ENCODE assay signal across 9 mouse cellular contexts in the genomic region with DNA sequence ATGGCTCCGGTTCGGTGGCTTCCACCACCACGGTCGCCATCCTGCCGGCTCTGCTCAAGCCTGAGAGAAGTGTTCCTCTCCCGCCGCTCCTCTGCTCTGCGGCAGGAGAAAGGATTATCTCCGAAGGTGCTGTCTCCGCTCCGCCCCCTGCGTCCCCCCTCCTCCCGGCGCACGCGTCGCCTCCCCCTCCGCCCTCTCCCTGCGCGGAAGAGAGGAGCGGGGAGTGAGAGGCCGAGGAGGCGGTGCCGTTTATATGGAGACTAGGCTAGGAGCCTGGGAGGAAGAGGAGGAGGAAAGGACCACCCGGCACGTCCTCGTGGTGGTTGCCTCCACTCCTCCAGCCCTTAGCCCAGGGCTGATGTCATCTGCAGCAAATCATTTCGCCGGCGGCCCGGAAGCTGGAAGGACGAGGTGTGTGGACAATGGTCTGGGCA. TPM values are rescaled to one million over a fixed set of nuclear protein-coding genes. Genes with fewer than 3 reads are reported as not detected.
A peak's percentile ranks its signal among the peaks of the same experiment; 100 is the strongest.
DNase-seq lines count a peak whose midpoint lies in the region; ATAC-seq and TF ChIP-seq lines count a peak whose summit lies in the region.
"Had no signal": no experiment of that assay in that cellular context is flagged by ENCODE, and none has a peak within 500 bp of the region (broad histone marks: within the 10 kb centered on the region; RNA-seq: fewer than 3 reads in every experiment).

A gene (minus strand): TSS at position 93 of the 434 bp plus-strand sequence.

- DNase-seq in spleen, adult 2 months (ENCODE audit: low read depth in 1 of 2, low spot score in 2 of 2): no peak
- no peak for DNase-seq in spleen, postnatal 4 days (ENCODE audit: low spot score in 2 of 2)
- peak; percentile 71 for DNase-seq in embryo, embryonic 11.5 days (ENCODE audit: low read depth, low spot score)
- peak; percentile 78 for DNase-seq in limb, embryonic 10.5 days (ENCODE audit: low spot score)

- no peak for TF ChIP-seq POLR2A in spleen, adult 2 months (IDR thresholded peaks at IDR 0.05; ENCODE audit: low read depth, low read length)

- ATAC-seq in granulocyte monocyte progenitor cell, adult 5-6 weeks (replicated peaks; ENCODE audit: poor library complexity, severe bottlenecking): peak; percentile 33
- ATAC-seq in intestine, postnatal 0 days: peak; percentile 66
- ATAC-seq in midbrain, embryonic 13.5 days: peak; percentile 91
- peak; percentile 83 for ATAC-seq in stomach, embryonic 16.5 days (ENCODE audit: insufficient read depth, low FRiP score)

- H3K36me3 ChIP-seq in spleen, adult 2 months (ENCODE audit: control insufficient read depth, insufficient read depth, low read length): no peaks in the 10 kb centered on the region
- H3K36me3 ChIP-seq in intestine, postnatal 0 days (ENCODE audit: control insufficient read depth, insufficient read depth): no peaks in the 10 kb centered on the region
- H3K36me3 ChIP-seq in limb, embryonic 10.5 days: no peaks in the 10 kb centered on the region
- H3K36me3 ChIP-seq in midbrain, embryonic 13.5 days: 0 out of 2 replicates have a peak, but pooled peaks cover 2% of the 10 kb centered on the region
- no peaks in the 10 kb centered on the region for H3K36me3 ChIP-seq in stomach, embryonic 16.5 days (ENCODE audit: control insufficient read depth, insufficient read depth, low read length)

- no peak for TF ChIP-seq CTCF in spleen, adult 2 months (IDR thresholded peaks at IDR 0.05; ENCODE audit: extremely low read depth, insufficient read depth, insufficient read length, insufficient replicate concordance)
- no peak for TF ChIP-seq CTCF in intestine, postnatal 0 days (IDR thresholded peaks at IDR 0.05; ENCODE audit: low read depth)

- no peaks in the 10 kb centered on the region for H3K9me3 ChIP-seq in intestine, postnatal 0 days (ENCODE audit: control insufficient read depth)
- H3K9me3 ChIP-seq in limb, embryonic 10.5 days (replicated peaks): no peaks in the 10 kb centered on the region
- no peaks in the 10 kb centered on the region for H3K9me3 ChIP-seq in midbrain, embryonic 13.5 days
- H3K9me3 ChIP-seq in stomach, embryonic 16.5 days (replicated peaks; ENCODE audit: control insufficient read depth, low read length): no peaks in the 10 kb centered on the region

- peaks cover 14% of the 10 kb centered on the region for H3K27me3 ChIP-seq in spleen, adult 2 months (ENCODE audit: control insufficient read depth, insufficient read depth, low read length)
- peaks cover 11% of the 10 kb centered on the region; the same call in 1 of the 2 replicates for H3K27me3 ChIP-seq in intestine, postnatal 0 days (replicated peaks; ENCODE audit: control insufficient read depth, insufficient read depth, low read length)
- 0 out of 2 replicates have a peak, but pooled peaks cover 4% of the 10 kb centered on the region for H3K27me3 ChIP-seq in limb, embryonic 10.5 days (ENCODE audit: low read depth, poor library complexity, severe bottlenecking)
- no peaks in the 10 kb centered on the region for H3K27me3 ChIP-seq in midbrain, embryonic 13.5 days
- no peaks in the 10 kb centered on the region for H3K27me3 ChIP-seq in stomach, embryonic 16.5 days (ENCODE audit: control insufficient read depth, insufficient read depth, low read length)
- H3K27me3 ChIP-seq: CH12.LX had no signal

- peak within 1 kb of the TSS; percentile 92 for H3K4me2 ChIP-seq in intestine, postnatal 0 days (replicated peaks; ENCODE audit: low read depth)
- H3K4me2 ChIP-seq in midbrain, embryonic 13.5 days (replicated peaks): peak within 1 kb of the TSS; percentile 89
- H3K4me2 ChIP-seq in stomach, embryonic 16.5 days (ENCODE audit: low read depth, low read length): peak within 1 kb of the TSS; percentile 96

- WGBS in spleen, adult 2 months: 2% methylated on average over 29 of the region's 32 CpGs
- WGBS in intestine, postnatal 0 days: under 1% methylated on average over 26 of the region's 32 CpGs
- WGBS in limb, embryonic 10.5 days: under 1% methylated on average over 29 of the region's 32 CpGs
- 0% methylated on average over 30 of the region's 32 CpGs for WGBS in midbrain, embryonic 13.5 days
- WGBS in stomach, embryonic 16.5 days: 0% methylated on average over 21 of the region's 32 CpGs

- peak within 1 kb of the TSS; percentile 49 for H3K9ac ChIP-seq in intestine, postnatal 0 days (ENCODE audit: low read depth, low read length)
- H3K9ac ChIP-seq in midbrain, embryonic 13.5 days (replicated peaks): peak within 1 kb of the TSS; percentile 99
- peak within 1 kb of the TSS; percentile 79 for H3K9ac ChIP-seq in stomach, embryonic 16.5 days (ENCODE audit: low read length)

- H3K4me1 ChIP-seq in spleen, adult 2 months (ENCODE audit: control insufficient read depth, insufficient read depth, insufficient read length): peaks cover 2% of the 10 kb centered on the region
- no peaks in the 10 kb centered on the region for H3K4me1 ChIP-seq in intestine, postnatal 0 days (replicated peaks; ENCODE audit: control insufficient read depth, insufficient read depth, low read length)
- peaks cover 36% of the 10 kb centered on the region for H3K4me1 ChIP-seq in limb, embryonic 10.5 days
- H3K4me1 ChIP-seq in midbrain, embryonic 13.5 days (replicated peaks): peaks cover 28% of the 10 kb centered on the region
- peaks cover 17% of the 10 kb centered on the region for H3K4me1 ChIP-seq in stomach, embryonic 16.5 days (ENCODE audit: control insufficient read depth, insufficient read depth, low read length)

- peak within 1 kb of the TSS; percentile 39; the same call in 1 of the 2 replicates for H3K4me3 ChIP-seq in spleen, adult 2 months (ENCODE audit: extremely low read depth, insufficient read depth, insufficient read length)
- H3K4me3 ChIP-seq in intestine, postnatal 0 days (ENCODE audit: low read depth, low read length): peak within 1 kb of the TSS; percentile 62
- H3K4me3 ChIP-seq in limb, embryonic 10.5 days: peak within 1 kb of the TSS; percentile 71
- peak within 1 kb of the TSS; percentile 98 for H3K4me3 ChIP-seq in midbrain, embryonic 13.5 days (replicated peaks)
- peak within 1 kb of the TSS; percentile 75 for H3K4me3 ChIP-seq in stomach, embryonic 16.5 days (replicated peaks; ENCODE audit: low read length)

- H3K27ac ChIP-seq in spleen, adult 2 months (ENCODE audit: insufficient read depth, low read length): no peak within 1 kb of the TSS
- peak within 1 kb of the TSS; percentile 28; the same call in 1 of the 2 replicates for H3K27ac ChIP-seq in intestine, postnatal 0 days (ENCODE audit: low read depth, low read length)
- H3K27ac ChIP-seq in limb, embryonic 10.5 days: peak within 1 kb of the TSS; percentile 82
- peak within 1 kb of the TSS; percentile 99 for H3K27ac ChIP-seq in midbrain, embryonic 13.5 days
- peak within 1 kb of the TSS; percentile 79 for H3K27ac ChIP-seq in stomach, embryonic 16.5 days (ENCODE audit: low read length)

RNA-seq across cellular contexts. Expression of the gene that starts here (rescaled TPM):
- 0.35 and 0.36 TPM in 2 replicates for polyA plus RNA-seq in spleen, adult 2 months (2012; rRNA removed)
- total RNA-seq in granulocyte monocyte progenitor cell, adult 5-6 weeks (2014; fragmentation: Nextera tagmentation): not detected in 2 replicates
- total RNA-seq in granulocyte monocyte progenitor cell, adult 5-6 weeks (2017): 0.15 TPM in 1 of 2 replicates, not detected in the other
- polyA plus RNA-seq in intestine, postnatal 0 days (2015; fragmentation: Nextera tagmentation; extraction: Ambion mirVana): 43.7 and 47.7 TPM in 2 replicates
- 60.1 and 64.6 TPM in 2 replicates for polyA plus RNA-seq in limb, embryonic 10.5 days (2016; fragmentation: Nextera tagmentation; extraction: Ambion mirVana)
- polyA plus RNA-seq in midbrain, embryonic 13.5 days (2015; fragmentation: Nextera tagmentation; extraction: Ambion mirVana): 2,051 and 2,103 TPM in 2 replicates
- 126 and 134 TPM in 2 replicates for polyA plus RNA-seq in stomach, embryonic 16.5 days (2015; fragmentation: Nextera tagmentation; extraction: Ambion mirVana)

Comparison
In these comparisons a context has a peak if more than half of its experiments do, and no peak if none do; other contexts are left out.
1. RNA of the gene that starts here (polyA plus RNA-seq): 2,051 to 2,103 TPM in midbrain, embryonic 13.5 days, 126 to 134 TPM in stomach, embryonic 16.5 days, 60.1 to 64.6 TPM in limb, embryonic 10.5 days and 43.7 to 47.7 TPM in intestine, postnatal 0 days; 0.35 to 0.36 TPM in spleen, adult 2 months; every median in the first group is over 10 times any median in the second.
2. RNA of the gene that starts here (polyA plus RNA-seq): 2,051 to 2,103 TPM in midbrain, embryonic 13.5 days; 126 to 134 TPM in stomach, embryonic 16.5 days, 60.1 to 64.6 TPM in limb, embryonic 10.5 days and 43.7 to 47.7 TPM in intestine, postnatal 0 days; every median in the first group is over 10 times any median in the second.
3. Peak in ATAC-seq in granulocyte monocyte progenitor cell, adult 5-6 weeks; RNA of the gene not detected or under 1 TPM.
4. DNase-seq: peak in embryo, embryonic 11.5 days (single experiment) and limb, embryonic 10.5 days (single experiment); none in spleen, adult 2 months (0 of 2) and spleen, postnatal 4 days (0 of 2).
5. H3K4me3 ChIP-seq: peak in every context shown above with its lines; median percentile 98 in midbrain, embryonic 13.5 days; 75 in stomach, embryonic 16.5 days; 71 in limb, embryonic 10.5 days; 62 in intestine, postnatal 0 days; 39 in spleen, adult 2 months.
6. ATAC-seq: peak in every context shown above with its lines; median percentile 91 in midbrain, embryonic 13.5 days; 83 in stomach, embryonic 16.5 days; 66 in intestine, postnatal 0 days; 33 in granulocyte monocyte progenitor cell, adult 5-6 weeks.
7. H3K9ac ChIP-seq: peak in every context shown above with its lines; median percentile 99 in midbrain, embryonic 13.5 days; 79 in stomach, embryonic 16.5 days; 49 in intestine, postnatal 0 days.
8. Peak in every context shown above with its lines, with median percentiles within 50 percentile points of each other: H3K4me2 ChIP-seq.